Mouse (Mus musculus): ENCODE data around the gene Gm39566.

Gene Gm39566

GRCm38 (mm10) chr11:69833554-69833953 lies 18.5 kb upstream of the Gm39566 start:
- DNase-seq: no peak

GRCm38 (mm10) chr11:69828832-69829231 lies 13.7 kb upstream of the Gm39566 start:
- DNase-seq: no peak

GRCm38 (mm10) chr11:69823456-69823855 lies 8.4 kb upstream of the Gm39566 start:
- no peak for DNase-seq

GRCm38 (mm10) chr11:69822080-69822479 lies 7.0 kb upstream of the Gm39566 start, which contains the start of gene Spem1:
TSS of gene Spem1 (minus strand) at chr11:69822180.
- no peak for DNase-seq

GRCm38 (mm10) chr11:69818871-69819270 lies 3.8 kb upstream of the Gm39566 start:
- DNase-seq: no peak

- DNase-seq: no peak
Observed at GRCm38 (mm10) chr11:69818365-69818764, 3.3 kb upstream of the Gm39566 start, which contains the start of gene Spem2. TSS of gene Spem2 (minus strand) at chr11:69818465.

- DNase-seq: no peak
Observed at GRCm38 (mm10) chr11:69816520-69816919, 1.4 kb upstream of the Gm39566 start.

- DNase-seq: no peak
Observed at GRCm38 (mm10) chr11:69810280-69810679, 4.8 kb downstream of the Gm39566 start.

- DNase-seq: no peak
Observed at GRCm38 (mm10) chr11:69807641-69808040, 7.5 kb downstream of the Gm39566 start.

- no peak for DNase-seq
Observed at GRCm38 (mm10) chr11:69806378-69806777, 8.7 kb downstream of the Gm39566 start.

- no peak for DNase-seq
Observed at GRCm38 (mm10) chr11:69804972-69805909, 9.9 kb downstream of the Gm39566 start, which contains the start of gene Tmem102. TSS of gene Tmem102 (minus strand) at chr11:69805624.

- DNase-seq: no peak
Observed at GRCm38 (mm10) chr11:69804652-69804940, 10.5 kb downstream of the Gm39566 start.

- peak; percentile 77 for DNase-seq
Observed at GRCm38 (mm10) chr11:69803786-69804651, 11.1 kb downstream of the Gm39566 start.

- DNase-seq: no peak
Observed at GRCm38 (mm10) chr11:69803328-69803727, 11.8 kb downstream of the Gm39566 start.

- peak; percentile 84 for DNase-seq
Observed at GRCm38 (mm10) chr11:69802648-69803105, 12.4 kb downstream of the Gm39566 start.

- DNase-seq: no peak
Observed at GRCm38 (mm10) chr11:69801379-69801977, 13.6 kb downstream of the Gm39566 start, which contains the start of gene Fgf11. TSS of gene Fgf11 (minus strand) at chr11:69801857.

- DNase-seq: no peak
Observed at GRCm38 (mm10) chr11:69800392-69801197, 14.5 kb downstream of the Gm39566 start.

GRCm38 (mm10) chr11:69800138-69800391 lies 15.0 kb downstream of the Gm39566 start:
- DNase-seq: no peak

- DNase-seq: no peak
Observed at GRCm38 (mm10) chr11:69799394-69800137, 15.5 kb downstream of the Gm39566 start.

- no peak for DNase-seq
Observed at GRCm38 (mm10) chr11:69797924-69798323, 17.2 kb downstream of the Gm39566 start.

GRCm38 (mm10) chr11:69795983-69796435 lies 19.1 kb downstream of the Gm39566 start:
- no peak for DNase-seq
